Mouse (Mus musculus) adrenal gland, postnatal 36 days (tissue): Measurements from ENCODE around the gene Cdsn. TPM values are rescaled to one million over a fixed set of nuclear protein-coding genes. Genes with fewer than 3 reads are reported as not detected.
A peak's percentile ranks its signal among the peaks of the same experiment; 100 is the strongest.

Source experiments
- DNase-seq, 2 experiments: peaks; one replicate each; pipeline ENCODE4 v3.0.0; 2021; ENCODE audit warnings: mixed read lengths in 1 of 2
- total RNA-seq, 2 experiments: library from RNA; stranded (reverse); gene quantifications; 2 replicates each; pipeline ENCODE4 v1.2.3; 2021

Gene Cdsn
- total RNA-seq, 2 experiments from 2014 or later, result 0.56 to 1.4 TPM

- peak; percentile 72 to 86 for DNase-seq
Measured at GRCm38 (mm10) chr17:35534343-35534742, 17.6 kb upstream of the Cdsn start.

- DNase-seq, result no peak
Measured at GRCm38 (mm10) chr17:35537421-35537820, 14.5 kb upstream of the Cdsn start.

GRCm38 (mm10) chr17:35538476-35538875 lies 13.5 kb upstream of the Cdsn start:
- DNase-seq, result no peak

GRCm38 (mm10) chr17:35539540-35539939 lies 12.4 kb upstream of the Cdsn start:
- DNase-seq, result no peak

- DNase-seq, result no peak
Measured at GRCm38 (mm10) chr17:35542761-35543411, 9.0 kb upstream of the Cdsn start.

GRCm38 (mm10) chr17:35543412-35543861 lies 8.5 kb upstream of the Cdsn start:
- DNase-seq, result no peak

- DNase-seq, result no peak
Measured at GRCm38 (mm10) chr17:35544001-35544400, 7.9 kb upstream of the Cdsn start.

GRCm38 (mm10) chr17:35544680-35545079 lies 7.2 kb upstream of the Cdsn start:
- DNase-seq, result peak; percentile 37 to 53

GRCm38 (mm10) chr17:35547465-35547864 lies 4.5 kb upstream of the Cdsn start:
- DNase-seq, result no peak

GRCm38 (mm10) chr17:35548636-35549035 lies 3.3 kb upstream of the Cdsn start:
- DNase-seq, result no peak

- DNase-seq, result peak; percentile 86 to 88
Measured at GRCm38 (mm10) chr17:35549437-35550142, 2.3 kb upstream of the Cdsn start.

GRCm38 (mm10) chr17:35550143-35550494 lies 1.8 kb upstream of the Cdsn start:
- no peak for DNase-seq

- DNase-seq, result peak; percentile 22 to 42
Measured at GRCm38 (mm10) chr17:35550871-35551270, 1.1 kb upstream of the Cdsn start.

GRCm38 (mm10) chr17:35554321-35554720 lies 2.4 kb downstream of the Cdsn start:
- DNase-seq, result no peak

- DNase-seq, result no peak
Measured at GRCm38 (mm10) chr17:35554761-35555397, 3.0 kb downstream of the Cdsn start.

- DNase-seq, result no peak
Measured at GRCm38 (mm10) chr17:35556186-35556765, 4.3 kb downstream of the Cdsn start.

- DNase-seq, result peak; percentile 43 to 71
Measured at GRCm38 (mm10) chr17:35556812-35557211, 4.9 kb downstream of the Cdsn start.

GRCm38 (mm10) chr17:35557351-35557750 lies 5.4 kb downstream of the Cdsn start:
- peak; percentile 15 to 30 for DNase-seq

- DNase-seq, result no peak
Measured at GRCm38 (mm10) chr17:35558216-35558615, 6.3 kb downstream of the Cdsn start.

GRCm38 (mm10) chr17:35567150-35567549 lies 15.2 kb downstream of the Cdsn start, which contains the start of gene 2300002M23Rik:
2300002M23Rik (plus strand) TSS chr17:35567450.
- DNase-seq, result no peak

- DNase-seq, result no peak
Measured at GRCm38 (mm10) chr17:35567767-35568166, 15.8 kb downstream of the Cdsn start.

GRCm38 (mm10) chr17:35569091-35569944 lies 17.4 kb downstream of the Cdsn start:
- DNase-seq, result no peak
